Mouse (Mus musculus): ENCODE data around the gene Rbpj.

- no peak for TF ChIP-seq CTCF (IDR thresholded peaks at IDR 0.05; ENCODE audit: low read depth)
- no peak for TF ChIP-seq EP300 (IDR thresholded peaks at IDR 0.05; ENCODE audit: low read depth)
Measured at GRCm38 (mm10) chr5:53526070-53526430, 60.1 kb downstream of the Rbpj start.
